Mouse (Mus musculus) lung, embryonic 14.5 days (tissue): ENCODE measurements around the gene Bcl2. TPM values are rescaled to one million over a fixed set of nuclear protein-coding genes. Genes with fewer than 3 reads are reported as not detected.
"Not testable (repeated sequence)": the region's sequence is repeated elsewhere in the genome, so short reads cannot be mapped to it uniquely, and the experiment has no call there.

Source experiments
- ATAC-seq: fragments of 200-750 bp; cut with Nextera tagmentation; 2 replicates; pipeline ENCODE4 v1.8.0; 2017; ENCODE audit warnings: mild to moderate bottlenecking, moderate TSS enrichment, moderate library complexity; ENCODE audit not compliant: insufficient read depth
- DNase-seq: peaks from one replicate; pipeline ENCODE4 v3.0.0-alpha.2; 2015
- H3K27ac ChIP-seq: fragments of 300-500 bp; sonication (generic); 2 replicates; pipeline ENCODE4 v1.5.1; 2014; ENCODE audit warnings: low read depth, mild to moderate bottlenecking, moderate library complexity
- H3K27me3 ChIP-seq: fragments of 300-500 bp; sonication (generic); 2 replicates; pipeline ENCODE4 v1.6.1; 2014; ENCODE audit warnings: low read length, control low read depth; ENCODE audit not compliant: insufficient read depth
- H3K36me3 ChIP-seq: fragments of 300-500 bp; sonication (generic); 2 replicates; pipeline ENCODE4 v1.6.1; 2014; ENCODE audit warnings: control low read depth; ENCODE audit not compliant: insufficient read depth
- H3K4me1 ChIP-seq: fragments of 300-500 bp; sonication (generic); 2 replicates; pipeline ENCODE4 v1.6.1; 2014; ENCODE audit warnings: antibody characterized with exemption, control low read depth; ENCODE audit not compliant: insufficient read depth
- H3K4me2 ChIP-seq: fragments of 300-500 bp; sonication (generic); 2 replicates; pipeline ENCODE4 v1.6.1; 2014; ENCODE audit warnings: mild to moderate bottlenecking
- H3K4me3 ChIP-seq: fragments of 300-500 bp; sonication (generic); 2 replicates; pipeline ENCODE4 v1.5.1; 2014; ENCODE audit warnings: low read depth, low read length
- H3K9ac ChIP-seq: fragments of 300-500 bp; sonication (generic); 2 replicates; pipeline ENCODE4 v1.6.1; 2014
- H3K9me3 ChIP-seq: fragments of 300-500 bp; sonication (generic); 2 replicates; pipeline ENCODE4 v1.6.1; 2016; ENCODE audit warnings: low read depth, low read length, control low read depth
- CTCF ChIP-seq: IDR thresholded peaks from 2 replicates; pipeline ENCODE4 v1.5.1; 2016; ENCODE audit warnings: antibody characterized with exemption, low read depth
- WGBS: fragments of 180-500 bp; shearing (Covaris S2); extraction: QIAGEN DNeasy Blood & Tissue Kit; methylation state at CpG from one replicate; pipeline ENCODE4 v1.1.7; 2014; 5-methylcytosine and 5-hydroxymethylcytosine counted together
- polyA plus RNA-seq: library from polyadenylated mRNA; unstranded; fragments of >200 nt; fragmentation: Nextera tagmentation; extraction: Ambion mirVana; gene quantifications from 2 replicates; pipeline ENCODE4 v1.2.1, GENCODE M21; 2014

Bcl2 gene
- polyA plus RNA-seq, 1 experiment from 2014 or later, result 16.5 TPM

DNA sequence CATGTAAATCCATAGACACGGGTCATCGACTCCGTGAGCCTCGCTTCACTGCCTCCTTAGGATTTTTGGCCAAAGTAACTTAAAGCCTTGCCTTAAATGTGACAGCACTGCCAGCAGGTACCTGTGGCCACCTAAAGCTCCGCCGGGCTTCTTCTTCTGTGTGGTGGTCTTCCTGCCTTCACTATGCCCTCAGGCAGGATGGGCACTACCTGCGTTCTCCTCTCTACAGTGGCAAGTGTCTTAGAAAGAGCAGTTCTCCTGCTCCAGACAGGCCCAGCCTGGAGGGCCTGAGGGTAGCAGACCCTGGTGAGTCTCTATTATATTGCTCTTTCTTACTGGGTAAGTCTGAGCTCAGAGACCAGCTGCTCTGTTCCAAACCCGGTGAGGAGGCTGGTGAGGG is 172.2 kb downstream of the Bcl2 start:
- peaks cover 3% of the 10 kb centered on the region; the same call in 1 of the 2 replicates for H3K36me3 ChIP-seq
- no peaks in the 10 kb centered on the region for H3K4me1 ChIP-seq
- ATAC-seq, result no peak
- H3K4me2 ChIP-seq, result no peak overlapping the region
- TF ChIP-seq CTCF, result no peak
- H3K27ac ChIP-seq, result no peak overlapping the region
- no peak for DNase-seq
- H3K4me3 ChIP-seq, result no peak overlapping the region
- H3K9me3 ChIP-seq, result no peaks in the 10 kb centered on the region
- no peaks in the 10 kb centered on the region for H3K27me3 ChIP-seq
- 68% methylated on average over 8 of the region's 8 CpGs for WGBS
- no peak overlapping the region for H3K9ac ChIP-seq

DNA sequence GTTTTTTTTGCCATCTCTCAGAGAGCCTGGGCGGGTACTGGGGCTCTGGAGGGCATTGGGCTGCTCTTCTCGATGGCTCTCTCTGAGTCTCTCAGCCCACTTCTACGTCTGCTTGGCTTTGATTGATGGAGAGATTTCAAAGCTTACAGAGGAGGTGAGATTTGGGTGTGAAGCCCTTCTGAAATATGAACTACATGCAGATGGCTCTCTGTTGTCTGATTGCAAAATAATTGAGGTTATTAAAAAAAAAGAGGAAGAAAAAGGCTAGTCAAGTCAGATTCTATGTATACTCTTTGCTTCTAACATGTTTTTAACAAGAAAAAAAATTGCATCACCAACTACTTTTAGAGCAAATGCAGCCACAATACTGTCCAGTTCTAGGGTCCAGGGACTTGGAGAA is 173.9 kb downstream of the Bcl2 start:
- DNase-seq (no peak), ATAC-seq (no peak)
- no peaks in the 10 kb centered on the region for H3K27me3 ChIP-seq
- TF ChIP-seq CTCF, result no peak
- no peak overlapping the region for H3K9ac ChIP-seq
- H3K27ac ChIP-seq, result no peak overlapping the region
- no peak overlapping the region for H3K4me2 ChIP-seq
- H3K4me3 ChIP-seq, result no peak overlapping the region
- H3K4me1 ChIP-seq, result no peaks in the 10 kb centered on the region
- H3K36me3 ChIP-seq, result peaks cover 3% of the 10 kb centered on the region; the same call in 1 of the 2 replicates
- WGBS, result 62% methylated on average over 3 of the region's 3 CpGs
- no peaks in the 10 kb centered on the region for H3K9me3 ChIP-seq

DNA sequence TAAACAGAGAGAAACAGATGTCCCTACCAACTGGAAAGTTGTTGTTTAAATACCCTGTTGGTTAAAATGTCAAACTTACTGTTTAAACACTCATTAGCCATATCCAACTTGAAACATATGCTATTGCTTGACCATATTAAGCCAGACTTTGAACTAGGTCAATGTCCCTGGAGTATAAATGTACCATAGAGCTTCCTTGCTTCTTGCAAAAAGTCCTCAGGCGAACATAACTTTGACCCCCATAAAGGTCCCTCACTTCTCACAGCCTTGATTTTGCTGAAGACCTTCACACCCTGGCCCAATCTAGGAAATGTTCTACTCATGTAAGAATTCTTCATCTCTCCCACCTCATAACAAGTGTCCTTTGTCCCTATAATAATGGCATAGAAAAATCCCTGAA is 175.0 kb downstream of the Bcl2 start:
- no peak for DNase-seq
- no peak overlapping the region for H3K4me2 ChIP-seq
- H3K4me1 ChIP-seq, result no peaks in the 10 kb centered on the region
- no peak overlapping the region for H3K4me3 ChIP-seq
- no peak for TF ChIP-seq CTCF
- H3K9ac ChIP-seq, result no peak overlapping the region
- no peak for ATAC-seq
- H3K27ac ChIP-seq, result no peak overlapping the region
- H3K27me3 ChIP-seq, result no peaks in the 10 kb centered on the region
- 78% methylated on average over 1 of the region's 1 CpGs for WGBS
- no peaks in the 10 kb centered on the region for H3K9me3 ChIP-seq
- peaks cover 3% of the 10 kb centered on the region; the same call in 1 of the 2 replicates for H3K36me3 ChIP-seq

DNA sequence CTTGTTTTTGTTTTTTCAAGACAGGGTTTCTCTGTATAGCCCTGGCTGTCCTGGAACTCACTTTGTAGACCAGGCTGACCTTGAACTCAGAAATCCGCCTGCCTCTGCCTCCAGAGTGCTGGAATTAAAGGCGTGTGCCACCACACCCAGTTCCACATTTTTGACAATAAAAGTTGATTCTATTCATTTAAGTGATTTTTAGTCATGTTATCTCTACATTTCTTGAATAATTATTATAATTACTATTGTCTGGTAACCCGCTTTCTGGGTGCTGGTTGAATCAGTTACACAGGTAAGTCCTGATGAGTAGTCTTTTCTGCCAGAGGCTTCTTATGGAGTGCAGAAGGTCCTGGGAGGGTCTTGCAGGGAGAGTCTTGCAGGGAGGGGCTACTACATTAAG is 179.2 kb downstream of the Bcl2 start:
- H3K4me2 ChIP-seq, H3K27ac ChIP-seq, DNase-seq, H3K4me3 ChIP-seq, H3K9ac ChIP-seq, H3K27me3 ChIP-seq, H3K4me1 ChIP-seq, H3K36me3 ChIP-seq, H3K9me3 ChIP-seq, ATAC-seq: not testable (repeated sequence)
- WGBS, result 85% methylated on average over 3 of the region's 3 CpGs

DNA sequence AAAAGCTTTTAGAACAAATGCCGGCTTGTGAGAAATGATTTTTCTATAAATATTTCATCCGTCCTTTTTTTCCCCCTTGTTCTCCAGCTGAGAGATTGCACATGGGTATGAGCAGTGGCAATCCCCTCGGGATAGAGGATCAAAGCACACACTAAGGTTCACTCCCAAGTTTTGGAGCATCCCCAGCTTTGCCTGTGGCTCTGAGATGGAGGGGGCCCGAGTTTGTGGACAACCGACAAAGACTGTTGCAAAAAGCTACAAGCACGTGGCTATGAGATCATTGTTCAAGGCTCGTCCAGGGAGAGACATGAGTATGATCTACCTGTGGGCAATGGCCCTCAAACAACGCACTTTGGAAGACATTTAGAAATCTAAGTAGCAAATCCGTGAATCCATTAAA is 184.5 kb downstream of the Bcl2 start:
- no peak for TF ChIP-seq CTCF
- no peak overlapping the region for H3K27ac ChIP-seq
- no peak overlapping the region for H3K4me3 ChIP-seq
- H3K4me2 ChIP-seq, result no peak overlapping the region
- H3K4me1 ChIP-seq, result peaks cover 12% of the 10 kb centered on the region; the same call in 1 of the 2 replicates
- H3K36me3 ChIP-seq, result no peaks in the 10 kb centered on the region
- no peak for DNase-seq
- no peaks in the 10 kb centered on the region for H3K9me3 ChIP-seq
- H3K27me3 ChIP-seq, result no peaks in the 10 kb centered on the region
- WGBS, result 79% methylated on average over 9 of the region's 9 CpGs
- ATAC-seq, result no peak
- H3K9ac ChIP-seq, result no peak overlapping the region

DNA sequence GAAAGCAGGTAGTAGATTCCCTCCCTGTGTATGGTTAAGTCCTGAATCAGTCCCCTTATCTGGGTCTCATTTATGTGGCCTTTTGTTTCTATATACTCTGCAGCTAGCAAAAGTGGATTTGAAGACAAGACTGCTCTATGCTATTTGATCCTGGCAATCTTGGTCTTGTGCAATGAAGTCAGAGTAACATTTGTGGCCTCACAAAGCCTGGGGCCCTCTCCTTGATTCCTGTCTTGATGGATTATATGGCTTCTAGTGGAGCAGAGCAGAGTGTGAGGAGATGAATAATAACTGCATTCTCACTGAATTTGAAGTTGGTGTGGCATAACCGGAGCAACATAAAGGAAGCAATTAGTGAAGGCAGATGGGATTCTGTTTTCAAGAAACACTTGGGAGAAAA is 186.5 kb downstream of the Bcl2 start:
- WGBS, result 48% methylated on average over 1 of the region's 1 CpGs
- ATAC-seq (no peak), DNase-seq (no peak)
- H3K4me1 ChIP-seq, result peaks cover 19% of the 10 kb centered on the region; the same call in 1 of the 2 replicates
- no peak overlapping the region for H3K9ac ChIP-seq
- H3K27me3 ChIP-seq, result no peaks in the 10 kb centered on the region
- no peak overlapping the region for H3K4me3 ChIP-seq
- no peaks in the 10 kb centered on the region for H3K36me3 ChIP-seq
- H3K27ac ChIP-seq, result no peak overlapping the region
- H3K9me3 ChIP-seq, result no peaks in the 10 kb centered on the region
- TF ChIP-seq CTCF, result no peak
- H3K4me2 ChIP-seq, result no peak overlapping the region

DNA sequence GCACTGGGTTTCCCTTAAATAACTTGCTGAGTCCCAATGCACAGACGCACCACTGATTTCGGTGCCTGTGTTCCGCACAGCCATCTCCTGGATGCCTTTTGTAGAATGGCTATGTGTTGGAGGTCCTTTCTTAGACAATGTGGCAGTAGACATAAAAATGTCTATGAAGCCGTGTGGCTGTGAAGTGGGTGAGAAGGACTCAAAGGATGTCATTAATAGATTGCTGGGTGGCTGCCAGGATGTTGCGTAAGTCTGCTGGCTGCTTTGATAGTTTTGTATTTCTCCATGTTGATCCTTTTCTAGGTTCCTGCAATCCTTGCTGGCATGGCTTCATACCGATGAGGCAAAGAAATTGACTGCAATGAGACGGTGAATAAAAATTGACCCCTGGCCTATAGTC is 187.3 kb downstream of the Bcl2 start:
- Histone ChIP-seq H3K9ac (no peak overlapping the region), H3K9me3 (no peaks in the 10 kb centered on the region), H3K36me3 (no peaks in the 10 kb centered on the region), H3K4me3 (no peak overlapping the region), H3K27ac (no peak overlapping the region), H3K4me2 (no peak overlapping the region), H3K4me1 (peaks cover 19% of the 10 kb centered on the region; the same call in 1 of the 2 replicates), H3K27me3 (no peaks in the 10 kb centered on the region)
- WGBS, result 42% methylated on average over 7 of the region's 7 CpGs
- ATAC-seq (peak; percentile 70; the same call in 1 of the 2 replicates), DNase-seq (peak; percentile 92)
- TF ChIP-seq CTCF, result no peak

DNA sequence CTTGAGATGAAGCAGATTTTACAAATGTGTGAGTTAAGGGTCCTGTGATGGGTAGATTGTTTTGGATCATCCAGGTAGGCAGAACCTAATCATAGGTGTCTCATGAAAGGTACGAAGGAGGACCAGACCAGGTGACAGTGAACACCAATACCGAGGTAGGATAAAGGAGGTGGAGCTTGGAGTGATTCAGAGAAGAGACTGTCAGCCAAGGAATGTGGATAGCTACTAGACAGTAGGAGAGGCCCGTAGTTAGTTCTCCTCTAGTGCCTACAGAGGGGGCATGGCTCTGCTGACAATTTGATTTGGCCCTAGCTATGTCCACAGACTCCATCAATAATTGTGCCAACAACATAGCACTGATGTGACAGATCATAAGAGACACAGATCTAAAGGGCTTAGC is 188.0 kb downstream of the Bcl2 start:
- 75% methylated on average over 3 of the region's 3 CpGs for WGBS
- TF ChIP-seq CTCF, result no peak

More for the DNA sequence above, 188.0 kb downstream of the Bcl2 start:
- Histone ChIP-seq H3K27ac (no peak overlapping the region), H3K36me3 (no peaks in the 10 kb centered on the region), H3K4me1 (peaks cover 19% of the 10 kb centered on the region; the same call in 1 of the 2 replicates), H3K9me3 (no peaks in the 10 kb centered on the region), H3K27me3 (no peaks in the 10 kb centered on the region), H3K4me3 (no peak overlapping the region), H3K4me2 (no peak overlapping the region), H3K9ac (no peak overlapping the region)
- DNase-seq, result no peak
- no peak for ATAC-seq
